Mouse (Mus musculus): ENCODE data around the gene Mgam. TPM values are rescaled to one million over a fixed set of nuclear protein-coding genes. Genes with fewer than 3 reads are reported as not detected.
"Not testable (repeated sequence)": the region's sequence is repeated elsewhere in the genome, so short reads cannot be mapped to it uniquely, and the experiment has no call there.

The Mgam gene
- not detected in 3 replicates for total RNA-seq (2017)

- no peak for ATAC-seq (replicated peaks; ENCODE audit: insufficient number of reproducible peaks, low FRiP score, low TSS enrichment, poor library complexity, severe bottlenecking)
Measured at GRCm38 (mm10) chr6:40628406-40629000, at the start of gene Mgam. Gene Mgam, plus strand, starts transcription at chr6:40628831.

- ATAC-seq (replicated peaks; ENCODE audit: insufficient number of reproducible peaks, low FRiP score, low TSS enrichment, poor library complexity, severe bottlenecking): no peak
Measured at GRCm38 (mm10) chr6:40584336-40584735, 44.3 kb upstream of the Mgam start.

- no peak for ATAC-seq (replicated peaks; ENCODE audit: insufficient number of reproducible peaks, low FRiP score, low TSS enrichment, poor library complexity, severe bottlenecking)
Measured at GRCm38 (mm10) chr6:40585645-40586044, 43.0 kb upstream of the Mgam start, which contains the start of gene Clec5a. Gene Clec5a, minus strand, starts transcription at chr6:40585821.

GRCm38 (mm10) chr6:40588346-40588745 lies 40.3 kb upstream of the Mgam start:
- ATAC-seq (replicated peaks; ENCODE audit: insufficient number of reproducible peaks, low FRiP score, low TSS enrichment, poor library complexity, severe bottlenecking): no peak

- peak; percentile 75 for ATAC-seq (replicated peaks; ENCODE audit: insufficient number of reproducible peaks, low FRiP score, low TSS enrichment, poor library complexity, severe bottlenecking)
Measured at GRCm38 (mm10) chr6:40594804-40595550, 33.7 kb upstream of the Mgam start.

- not testable (repeated sequence) for ATAC-seq (replicated peaks; ENCODE audit: insufficient number of reproducible peaks, low FRiP score, low TSS enrichment, poor library complexity, severe bottlenecking)
Measured at GRCm38 (mm10) chr6:40598546-40598945, 30.1 kb upstream of the Mgam start.

GRCm38 (mm10) chr6:40607431-40607830 lies 21.2 kb upstream of the Mgam start:
- no peak for ATAC-seq (replicated peaks; ENCODE audit: insufficient number of reproducible peaks, low FRiP score, low TSS enrichment, poor library complexity, severe bottlenecking)

GRCm38 (mm10) chr6:40610244-40610643 lies 18.4 kb upstream of the Mgam start:
- ATAC-seq (replicated peaks; ENCODE audit: insufficient number of reproducible peaks, low FRiP score, low TSS enrichment, poor library complexity, severe bottlenecking): no peak

- ATAC-seq (replicated peaks; ENCODE audit: insufficient number of reproducible peaks, low FRiP score, low TSS enrichment, poor library complexity, severe bottlenecking): no peak
Measured at GRCm38 (mm10) chr6:40613260-40613852, 15.3 kb upstream of the Mgam start, which contains the start of gene Tas2r138. Gene Tas2r138, minus strand, starts transcription at chr6:40613310.

- no peak for ATAC-seq (replicated peaks; ENCODE audit: insufficient number of reproducible peaks, low FRiP score, low TSS enrichment, poor library complexity, severe bottlenecking)
Measured at GRCm38 (mm10) chr6:40617965-40618364, 10.7 kb upstream of the Mgam start.

- no peak for ATAC-seq (replicated peaks; ENCODE audit: insufficient number of reproducible peaks, low FRiP score, low TSS enrichment, poor library complexity, severe bottlenecking)
Measured at GRCm38 (mm10) chr6:40626111-40626510, 2.5 kb upstream of the Mgam start.

- no peak for ATAC-seq (replicated peaks; ENCODE audit: insufficient number of reproducible peaks, low FRiP score, low TSS enrichment, poor library complexity, severe bottlenecking)
Measured at GRCm38 (mm10) chr6:40634640-40635071, 6.0 kb downstream of the Mgam start.

GRCm38 (mm10) chr6:40635559-40635958 lies 6.9 kb downstream of the Mgam start:
- ATAC-seq (replicated peaks; ENCODE audit: insufficient number of reproducible peaks, low FRiP score, low TSS enrichment, poor library complexity, severe bottlenecking): no peak

- no peak for ATAC-seq (replicated peaks; ENCODE audit: insufficient number of reproducible peaks, low FRiP score, low TSS enrichment, poor library complexity, severe bottlenecking)
Measured at GRCm38 (mm10) chr6:40637755-40638154, 9.1 kb downstream of the Mgam start.

GRCm38 (mm10) chr6:40640710-40641538 lies 12.3 kb downstream of the Mgam start:
- ATAC-seq (replicated peaks; ENCODE audit: insufficient number of reproducible peaks, low FRiP score, low TSS enrichment, poor library complexity, severe bottlenecking): no peak

- no peak for ATAC-seq (replicated peaks; ENCODE audit: insufficient number of reproducible peaks, low FRiP score, low TSS enrichment, poor library complexity, severe bottlenecking)
Measured at GRCm38 (mm10) chr6:40645701-40646100, 17.1 kb downstream of the Mgam start.

- no peak for ATAC-seq (replicated peaks; ENCODE audit: insufficient number of reproducible peaks, low FRiP score, low TSS enrichment, poor library complexity, severe bottlenecking)
Measured at GRCm38 (mm10) chr6:40650953-40651352, 22.3 kb downstream of the Mgam start.

- ATAC-seq (replicated peaks; ENCODE audit: insufficient number of reproducible peaks, low FRiP score, low TSS enrichment, poor library complexity, severe bottlenecking): no peak
Measured at GRCm38 (mm10) chr6:40660930-40661329, 32.3 kb downstream of the Mgam start.

GRCm38 (mm10) chr6:40689180-40689579 lies 60.5 kb downstream of the Mgam start:
- peak; percentile 68 for ATAC-seq (replicated peaks; ENCODE audit: insufficient number of reproducible peaks, low FRiP score, low TSS enrichment, poor library complexity, severe bottlenecking)

All from monocyte, adult 5-6 weeks (primary cell).